Mouse (Mus musculus) A20 (cell line): ENCODE results near the gene Gm21985.

Experiments used
- DNase-seq: peaks from one replicate; pipeline ENCODE4 v3.0.0-alpha.2; 2011; ENCODE audit warnings: low read depth, low spot score

Gm21985 gene

DNA sequence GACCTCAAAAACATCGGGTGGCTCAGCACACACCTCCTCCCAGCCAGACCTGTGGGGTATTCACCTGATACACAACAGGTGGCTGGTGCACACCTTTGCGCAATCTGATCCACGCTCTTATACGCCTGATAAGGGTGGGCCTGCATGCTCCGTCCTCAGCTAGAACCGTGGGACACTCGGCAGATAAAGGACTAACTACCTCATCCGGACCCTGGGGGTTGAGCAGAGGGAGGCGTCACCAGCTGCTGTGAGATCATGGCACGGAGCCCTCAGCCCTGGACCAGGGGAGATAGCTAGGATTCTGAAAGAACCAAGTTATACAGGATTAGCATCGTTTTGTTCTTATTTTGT, at the start of gene Gm21985:
Gene Gm21985 (plus strand): TSS at position 73 of the 351 bp plus-strand sequence.
- DNase-seq: peak; percentile 88

DNA sequence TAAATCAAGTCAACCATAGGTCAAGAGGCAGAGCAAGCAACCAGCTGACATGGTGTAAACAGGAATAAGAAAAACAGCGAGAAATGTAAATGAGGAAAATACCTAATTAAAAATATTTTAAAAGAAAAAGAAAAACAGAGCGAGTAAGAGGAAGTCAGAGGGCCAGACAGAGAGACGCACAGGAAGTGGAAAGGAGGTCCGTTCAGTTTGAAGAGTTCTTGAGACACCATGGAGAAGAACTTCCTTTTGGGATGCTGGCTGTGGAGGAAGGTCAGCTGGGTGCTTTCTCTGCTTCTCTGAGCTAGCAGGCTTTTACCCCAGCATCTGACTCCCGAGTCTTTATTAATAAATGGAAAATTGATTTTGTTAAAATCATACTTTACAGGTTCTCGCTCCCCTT, 48.5 kb upstream of the Gm21985 start:
- no peak for DNase-seq

DNA sequence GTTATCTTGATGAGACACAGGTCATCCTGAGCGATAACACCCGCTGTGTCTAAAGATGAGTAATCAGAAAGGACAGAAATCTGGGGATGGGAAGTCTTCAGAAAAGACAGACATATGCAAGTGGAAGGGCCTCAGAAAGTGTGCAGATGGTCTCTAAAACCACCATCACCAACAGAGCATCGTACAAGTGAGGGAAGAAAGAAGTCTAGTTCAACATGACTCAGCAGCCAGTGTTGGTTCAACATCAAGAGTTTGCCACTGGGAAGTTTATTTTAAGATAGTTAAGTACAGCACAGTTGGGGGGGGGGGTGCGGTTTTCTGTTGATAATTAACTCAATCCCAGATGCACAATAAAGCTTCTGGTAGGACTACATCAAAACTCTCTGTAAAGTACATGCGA, 45.2 kb upstream of the Gm21985 start:
- DNase-seq: no peak

DNA sequence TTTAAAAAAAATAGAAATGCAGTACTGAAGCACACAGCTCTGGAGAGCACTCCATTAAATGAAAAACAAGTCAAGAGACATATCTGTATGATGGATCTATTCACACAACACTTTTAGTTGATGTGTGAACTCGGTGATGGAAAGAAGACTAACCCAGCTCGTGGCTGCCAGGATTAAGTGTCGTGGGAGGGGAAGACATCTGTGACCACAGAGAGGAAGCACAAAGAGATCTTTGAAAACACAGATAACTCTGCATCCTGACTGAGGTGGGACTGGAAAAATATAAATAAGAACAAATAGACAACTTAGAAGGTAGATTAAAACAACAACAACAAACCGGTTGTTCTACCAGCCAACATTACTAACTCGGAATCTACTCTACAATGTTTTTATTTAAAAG, 43.5 kb upstream of the Gm21985 start:
- DNase-seq: no peak

- no peak for DNase-seq
Measured at GRCm38 (mm10) chr2:112224356-112224755, 41.8 kb upstream of the Gm21985 start.

GRCm38 (mm10) chr2:112232623-112233022, 33.5 kb upstream of the Gm21985 start:
- no peak for DNase-seq

DNA sequence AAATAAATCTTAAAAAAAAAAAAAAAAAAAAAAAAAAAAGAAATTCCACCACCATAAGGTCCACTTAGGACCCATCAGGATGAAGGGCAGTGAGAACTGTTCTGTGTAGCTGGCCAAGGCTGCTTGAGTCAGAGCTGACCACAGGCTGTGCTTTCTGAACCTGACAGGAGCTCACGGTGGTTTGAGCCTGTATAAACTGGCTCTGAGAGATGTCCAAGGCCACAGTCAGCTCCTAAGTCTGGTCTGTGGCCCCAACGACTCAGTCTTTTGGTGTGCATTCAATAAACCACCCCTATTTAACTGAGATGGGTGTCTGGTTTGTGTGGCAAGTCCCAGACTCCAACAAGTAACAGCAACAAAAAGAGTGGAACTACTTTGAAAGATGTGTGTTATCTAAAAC, 29.5 kb upstream of the Gm21985 start:
- no peak for DNase-seq

DNA sequence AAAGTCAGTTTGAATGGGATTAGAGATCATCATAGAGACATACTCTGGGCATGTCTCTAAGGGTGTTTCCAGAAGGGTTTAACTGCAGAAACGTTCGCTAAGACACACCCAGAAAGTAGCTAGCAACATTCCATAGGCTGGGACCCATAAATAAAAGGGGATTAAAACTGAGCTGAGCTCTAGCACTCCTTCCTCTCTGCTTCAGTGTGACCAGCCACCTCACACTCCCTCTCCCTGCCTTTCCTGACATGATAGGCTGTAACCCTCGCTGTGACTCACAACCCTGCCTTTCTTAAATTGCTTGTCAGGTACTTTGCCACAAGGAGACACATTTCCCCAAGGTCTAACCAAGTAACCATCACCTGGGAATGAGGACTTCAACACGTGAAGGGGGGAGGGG, 28.1 kb upstream of the Gm21985 start:
- DNase-seq: peak; percentile 9

- peak; percentile 91 for DNase-seq
Measured at GRCm38 (mm10) chr2:112239212-112239934, 26.7 kb upstream of the Gm21985 start, which contains the start of gene Lpcat4. TSS of gene Lpcat4 (plus strand) at chr2:112239468.

DNA sequence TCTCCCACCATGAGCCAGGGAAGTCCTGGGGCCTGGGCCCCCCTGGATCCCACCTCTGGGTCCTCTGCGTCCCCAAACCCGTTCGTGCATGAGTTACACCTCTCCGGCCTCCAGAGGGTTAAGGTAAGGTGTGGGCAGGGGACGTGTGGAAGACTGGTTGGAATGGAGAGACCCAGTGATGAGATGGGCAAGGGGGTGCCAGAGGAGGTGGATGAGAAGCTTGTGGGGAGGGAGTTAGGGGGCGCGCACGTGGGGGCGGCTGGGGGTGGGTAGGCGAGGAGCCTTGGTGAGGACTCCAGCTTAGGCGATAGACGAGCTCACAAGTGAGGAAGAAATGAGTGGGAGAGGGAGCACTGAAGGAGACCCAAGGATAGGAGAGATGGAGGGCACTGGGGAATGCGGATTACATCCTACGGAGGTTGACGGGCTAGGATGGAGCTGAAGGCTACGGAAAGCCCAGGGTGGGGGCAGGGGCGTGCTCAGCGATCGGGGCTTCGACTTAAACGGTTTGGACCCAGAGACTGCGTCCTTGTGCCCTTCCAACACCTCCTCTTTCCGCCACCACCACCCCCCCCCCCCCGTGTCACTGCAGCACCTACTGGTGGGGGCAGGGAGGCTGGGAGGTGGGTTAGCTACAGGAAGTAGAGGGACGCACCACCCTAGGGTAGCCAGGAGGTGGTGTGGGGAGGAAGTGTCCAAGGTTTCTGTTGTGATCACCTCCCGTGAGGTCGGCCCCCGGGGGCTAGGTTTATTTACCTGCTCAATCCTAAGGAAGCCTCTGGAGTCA, 26.0 kb upstream of the Gm21985 start:
- DNase-seq: peak; percentile 80

DNA sequence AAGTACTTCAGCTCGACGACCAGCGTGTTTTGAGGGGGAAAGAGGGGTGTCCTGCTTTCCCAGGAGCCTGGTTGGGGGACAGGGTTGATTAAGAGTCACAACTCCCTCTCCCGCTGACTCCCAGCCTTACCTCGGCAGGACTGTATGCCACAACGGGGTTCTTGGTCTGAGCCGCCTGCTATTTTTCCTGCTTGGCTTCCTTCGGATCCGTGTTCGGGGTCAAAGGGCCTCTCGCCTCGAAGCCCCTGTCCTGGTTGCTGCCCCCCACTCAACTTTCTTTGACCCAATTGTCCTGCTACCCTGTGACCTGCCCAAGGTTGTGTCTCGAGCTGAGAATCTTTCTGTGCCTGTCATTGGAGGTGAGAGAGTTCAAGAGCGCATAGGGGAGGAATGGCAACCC, 24.3 kb upstream of the Gm21985 start:
- no peak for DNase-seq

- no peak for DNase-seq
Measured at GRCm38 (mm10) chr2:112245307-112245706, 20.8 kb upstream of the Gm21985 start.

GRCm38 (mm10) chr2:112246193-112246592, 19.9 kb upstream of the Gm21985 start:
- peak; percentile 65 for DNase-seq

DNA sequence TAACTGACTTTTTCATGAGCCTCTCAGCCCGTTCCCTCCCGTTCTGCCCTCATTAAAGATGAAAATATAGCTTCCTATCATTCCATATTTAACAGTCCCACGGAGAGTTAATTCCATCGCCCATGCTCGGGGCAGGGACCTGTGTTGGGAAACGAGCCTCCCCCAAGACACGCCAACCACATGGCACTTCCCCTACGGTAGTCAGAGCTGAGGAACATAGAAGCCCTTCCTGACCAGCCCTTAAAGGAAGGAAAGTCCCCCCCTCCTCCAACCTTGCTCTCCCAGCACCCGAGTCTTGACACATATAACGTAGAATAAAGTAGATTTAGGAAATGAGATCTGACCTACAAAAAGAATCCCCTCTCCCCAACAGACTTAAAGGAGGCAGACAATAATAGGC, 18.8 kb upstream of the Gm21985 start:
- no peak for DNase-seq

DNA sequence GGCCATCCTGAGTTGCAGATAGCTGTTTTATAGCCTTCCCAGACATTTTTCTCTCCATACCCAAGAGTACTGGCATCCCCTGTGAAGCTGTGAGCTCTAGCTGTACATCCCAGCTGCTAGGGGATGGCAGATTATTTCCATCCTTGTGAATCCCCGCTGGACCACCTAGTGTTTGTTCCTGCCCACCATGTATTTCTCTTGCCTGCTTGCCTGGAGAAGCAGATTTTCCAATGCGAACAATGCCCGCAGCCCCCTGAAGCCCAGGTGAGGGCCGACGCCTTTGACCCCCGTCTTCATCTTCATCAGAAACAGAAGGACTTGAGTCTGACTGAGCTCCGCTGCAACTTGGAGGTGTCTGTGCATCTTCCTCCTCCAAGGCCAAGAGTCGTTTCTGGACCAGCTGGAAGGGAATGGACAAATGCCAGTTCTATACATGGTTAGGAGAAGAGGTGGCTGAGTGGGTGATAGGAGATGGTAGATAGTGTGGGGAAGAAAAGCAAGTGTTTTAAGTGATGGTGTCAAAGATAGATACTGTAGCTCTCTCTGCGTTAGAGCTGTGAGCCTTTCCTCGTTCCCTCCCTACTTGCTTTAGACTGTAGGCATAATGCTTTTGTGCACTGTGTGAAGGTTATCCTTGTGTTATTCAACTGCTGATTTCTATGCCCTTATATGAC, 16.2 kb upstream of the Gm21985 start:
- no peak for DNase-seq

- DNase-seq: no peak
Measured at GRCm38 (mm10) chr2:112254675-112255515, 11.2 kb upstream of the Gm21985 start.

DNA sequence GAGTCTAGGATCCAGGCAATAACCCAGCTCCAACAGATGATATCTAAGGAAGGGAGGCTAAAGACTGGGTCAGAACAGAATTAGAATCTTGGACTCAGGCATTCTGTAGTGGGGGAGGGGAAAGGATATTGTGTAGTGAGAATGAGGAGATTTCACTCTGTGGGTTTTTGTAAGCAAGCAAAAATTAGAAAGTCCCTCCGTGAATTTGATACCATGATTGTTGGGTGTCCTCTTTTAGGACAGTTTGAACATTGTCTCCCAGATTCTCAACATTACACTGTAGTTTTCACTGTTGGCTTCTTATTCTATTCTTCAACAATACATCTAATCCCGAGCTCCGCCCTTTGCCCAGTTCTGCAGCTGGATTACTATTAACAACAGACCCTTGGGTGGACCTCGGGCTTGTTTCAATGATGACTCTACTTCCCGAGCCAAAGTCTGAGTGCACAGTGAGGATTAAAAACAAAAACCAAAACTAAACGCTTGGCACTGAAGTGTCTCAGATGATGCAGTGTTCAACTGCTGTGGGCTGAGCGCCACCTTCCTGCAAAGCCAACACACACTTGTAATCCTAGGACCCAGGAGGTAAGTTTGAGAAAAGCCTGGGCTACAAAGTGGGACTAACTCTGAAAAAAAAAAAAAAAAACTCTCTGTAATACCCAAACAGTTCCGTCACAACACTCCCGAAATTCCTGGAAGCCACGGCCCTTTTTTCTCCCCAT, 6.7 kb upstream of the Gm21985 start, which contains the start of gene Nutm1:
Gene Nutm1 (minus strand): TSS at position 51 of the 722 bp plus-strand sequence.
- DNase-seq: peak; percentile 78

- DNase-seq: peak; percentile 94
Measured at GRCm38 (mm10) chr2:112261748-112262653, 4.1 kb upstream of the Gm21985 start, which contains the start of gene Nop10. TSS of gene Nop10 (plus strand) at chr2:112261926.

GRCm38 (mm10) chr2:112262779-112263295, 3.3 kb upstream of the Gm21985 start:
- DNase-seq: peak; percentile 85
